Comparison of ENCODE assay signal across 10 mouse cellular contexts in the genomic region with DNA sequence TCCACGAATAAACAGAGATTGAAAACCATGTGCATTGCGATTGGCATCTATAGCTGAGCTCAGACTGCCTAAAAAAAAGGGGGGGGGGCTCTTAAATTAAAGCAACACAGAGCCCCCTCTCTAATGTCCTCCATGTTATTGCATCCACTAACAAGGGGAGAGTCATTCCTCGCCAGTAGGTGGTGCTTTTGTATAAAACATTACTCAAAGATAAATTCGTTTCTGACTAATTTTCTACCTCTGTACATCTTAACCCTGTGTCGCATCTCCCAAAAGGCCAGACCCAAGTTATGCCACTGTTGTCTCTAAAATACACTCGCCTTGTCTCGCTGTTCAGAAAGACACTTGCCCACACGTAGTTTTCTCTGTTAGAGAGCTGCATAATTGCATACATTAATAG.
A peak's percentile ranks its signal among the peaks of the same experiment; 100 is the strongest.
DNase-seq lines count a peak whose midpoint lies in the region; ATAC-seq and TF ChIP-seq lines count a peak whose summit lies in the region.
"Had no signal": no experiment of that assay in that cellular context is flagged by ENCODE, and none has a peak within 500 bp of the region (broad histone marks: within the 10 kb centered on the region; RNA-seq: fewer than 3 reads in every experiment).

No protein-coding gene starts in this region.

- H3K36me3 ChIP-seq in intestine, postnatal 0 days (ENCODE audit: control insufficient read depth, insufficient read depth) = no peaks in the 10 kb centered on the region
- no peaks in the 10 kb centered on the region for H3K36me3 ChIP-seq in intestine, embryonic 15.5 days
- no peaks in the 10 kb centered on the region for H3K36me3 ChIP-seq in forebrain, embryonic 11.5 days (ENCODE audit: control insufficient read depth, insufficient read depth, low read length)
- H3K36me3 ChIP-seq in midbrain, postnatal 0 days (ENCODE audit: insufficient read depth, low read length) = no peaks in the 10 kb centered on the region

- H3K9me3 ChIP-seq in intestine, postnatal 0 days (ENCODE audit: control insufficient read depth) = no peaks in the 10 kb centered on the region
- H3K9me3 ChIP-seq in intestine, embryonic 15.5 days = no peaks in the 10 kb centered on the region
- H3K9me3 ChIP-seq in forebrain, embryonic 11.5 days (ENCODE audit: control insufficient read depth, low read length) = no peaks in the 10 kb centered on the region
- H3K9me3 ChIP-seq in midbrain, postnatal 0 days (ENCODE audit: low read length) = no peaks in the 10 kb centered on the region
- H3K9me3 ChIP-seq: heart, embryonic 13.5 days had no signal

- no peak overlapping the region for H3K4me2 ChIP-seq in intestine, postnatal 0 days (replicated peaks; ENCODE audit: low read depth)
- no peak overlapping the region for H3K4me2 ChIP-seq in intestine, embryonic 15.5 days (replicated peaks)
- peak overlapping the region; percentile 11; the same call in 1 of the 2 replicates for H3K4me2 ChIP-seq in forebrain, embryonic 11.5 days (ENCODE audit: low read depth, low read length, severe bottlenecking)
- peak overlapping the region; percentile 13 for H3K4me2 ChIP-seq in midbrain, postnatal 0 days (ENCODE audit: low read depth, low read length, poor library complexity, severe bottlenecking)
- H3K4me2 ChIP-seq: heart, embryonic 13.5 days had no signal

- no peak overlapping the region for H3K9ac ChIP-seq in intestine, postnatal 0 days (ENCODE audit: low read depth, low read length)
- H3K9ac ChIP-seq in intestine, embryonic 15.5 days = no peak overlapping the region
- no peak overlapping the region for H3K9ac ChIP-seq in forebrain, embryonic 11.5 days (ENCODE audit: low read length)
- H3K9ac ChIP-seq in midbrain, postnatal 0 days (replicated peaks; ENCODE audit: low read length, poor library complexity, severe bottlenecking) = 0 out of 2 replicates have a peak overlapping the region, but pooled peaks have one; percentile 36
- H3K9ac ChIP-seq: heart, embryonic 13.5 days had no signal

- peak; percentile 75 for DNase-seq in brain, adult 2 months (ENCODE audit: low read depth, low spot score)
- no peak for DNase-seq in forebrain, embryonic 11.5 days (ENCODE audit: low spot score)
- peak; percentile 77 for DNase-seq in midbrain, postnatal 0 days (ENCODE audit: low spot score)
- DNase-seq in frontal cortex, postnatal 14 days (ENCODE audit: low spot score in 2 of 2) = no peak
- DNase-seq in T-cell, adult 2 months (ENCODE audit: low spot score) = no peak
- no peak for DNase-seq in lung, postnatal 36 days

- H3K27ac ChIP-seq in intestine, postnatal 0 days (ENCODE audit: low read depth, low read length) = no peak overlapping the region
- H3K27ac ChIP-seq in intestine, embryonic 15.5 days = no peak overlapping the region
- no peak overlapping the region for H3K27ac ChIP-seq in forebrain, embryonic 11.5 days (ENCODE audit: low read depth, low read length)
- no peak overlapping the region for H3K27ac ChIP-seq in midbrain, postnatal 0 days (ENCODE audit: low read depth, low read length)
- H3K27ac ChIP-seq: heart, embryonic 13.5 days had no signal

- no peaks in the 10 kb centered on the region for H3K27me3 ChIP-seq in intestine, postnatal 0 days (replicated peaks; ENCODE audit: control insufficient read depth, insufficient read depth, low read length)
- no peaks in the 10 kb centered on the region for H3K27me3 ChIP-seq in intestine, embryonic 15.5 days (replicated peaks)
- no peaks in the 10 kb centered on the region for H3K27me3 ChIP-seq in forebrain, embryonic 11.5 days (ENCODE audit: control insufficient read depth, insufficient read depth, low read length)
- no peaks in the 10 kb centered on the region for H3K27me3 ChIP-seq in midbrain, postnatal 0 days (ENCODE audit: insufficient read depth, low read length)
- H3K27me3 ChIP-seq: heart, embryonic 13.5 days had no signal

- ATAC-seq in intestine, postnatal 0 days = no peak
- no peak for ATAC-seq in intestine, embryonic 15.5 days
- peak; percentile 53 for ATAC-seq in forebrain, embryonic 11.5 days (replicated peaks; ENCODE audit: low FRiP score)
- ATAC-seq in midbrain, postnatal 0 days (ENCODE audit: low FRiP score) = peak; percentile 52

- no peak overlapping the region for H3K4me3 ChIP-seq in intestine, postnatal 0 days (ENCODE audit: low read depth, low read length)
- H3K4me3 ChIP-seq in intestine, embryonic 15.5 days (replicated peaks) = no peak overlapping the region
- no peak overlapping the region for H3K4me3 ChIP-seq in forebrain, embryonic 11.5 days (ENCODE audit: low read depth, low read length)
- H3K4me3 ChIP-seq in midbrain, postnatal 0 days (ENCODE audit: low read depth, low read length) = no peak overlapping the region
- H3K4me3 ChIP-seq: heart, embryonic 13.5 days; myocyte had no signal

- WGBS in intestine, postnatal 0 days = 63% methylated on average over 8 of the region's 8 CpGs
- 64% methylated on average over 8 of the region's 8 CpGs for WGBS in intestine, embryonic 15.5 days
- 46% methylated on average over 8 of the region's 8 CpGs for WGBS in forebrain, embryonic 11.5 days
- WGBS in midbrain, postnatal 0 days = 45% methylated on average over 8 of the region's 8 CpGs

- no peaks in the 10 kb centered on the region for H3K4me1 ChIP-seq in intestine, postnatal 0 days (replicated peaks; ENCODE audit: control insufficient read depth, insufficient read depth, low read length)
- H3K4me1 ChIP-seq in intestine, embryonic 15.5 days (replicated peaks) = no peaks in the 10 kb centered on the region
- H3K4me1 ChIP-seq in forebrain, embryonic 11.5 days (replicated peaks; ENCODE audit: control insufficient read depth, insufficient read depth, low read length) = peaks cover 5% of the 10 kb centered on the region; the same call in 1 of the 2 replicates
- no peaks in the 10 kb centered on the region for H3K4me1 ChIP-seq in midbrain, postnatal 0 days (ENCODE audit: insufficient read depth, low read length)
- H3K4me1 ChIP-seq: heart, embryonic 13.5 days had no signal

- peak; percentile 32; the same call in 1 of the 2 replicates for TF ChIP-seq CTCF in intestine, postnatal 0 days (IDR thresholded peaks at IDR 0.05; ENCODE audit: low read depth)
- peak; percentile 78 for TF ChIP-seq CTCF in midbrain, postnatal 0 days (IDR thresholded peaks at IDR 0.05)

Comparison
In these comparisons a context has a peak if more than half of its experiments do, and no peak if none do; other contexts are left out.
1. ATAC-seq: peak in forebrain, embryonic 11.5 days (single experiment) and midbrain, postnatal 0 days (single experiment); none in intestine, postnatal 0 days (single experiment) and intestine, embryonic 15.5 days (single experiment).
2. H3K4me2 ChIP-seq: peak in forebrain, embryonic 11.5 days (single experiment) and midbrain, postnatal 0 days (single experiment); none in intestine, postnatal 0 days (single experiment) and intestine, embryonic 15.5 days (single experiment).
3. DNase-seq: peak in brain, adult 2 months (single experiment) and midbrain, postnatal 0 days (single experiment); none in forebrain, embryonic 11.5 days (single experiment), frontal cortex, postnatal 14 days (0 of 2), T-cell, adult 2 months (single experiment) and lung, postnatal 36 days (single experiment).